Mouse (Mus musculus) testis, adult 2 months (tissue): ENCODE data around the gene Prdm16.

ENCODE experiments used
- CTCF ChIP-seq: fragments of 200-500 bp; IDR thresholded peaks from 2 replicates; pipeline ENCODE4 v1.5.1; 2012; ENCODE audit warnings: low read depth, mild to moderate bottlenecking, inconsistent platforms, low read length, moderate library complexity; ENCODE audit not compliant: control insufficient read depth, insufficient read depth, insufficient replicate concordance
- POLR2A ChIP-seq: fragments of 200-500 bp; IDR thresholded peaks from 2 replicates; pipeline ENCODE4 v1.6.1; 2012; ENCODE audit warnings: low read depth, mild to moderate bottlenecking, inconsistent platforms, low read length, moderate library complexity; ENCODE audit not compliant: control insufficient read depth

GRCm38 (mm10) chr4:154496522-154496921, 140.2 kb downstream of the Prdm16 start:
- TF ChIP-seq POLR2A (no peak), CTCF (no peak)
